Mouse (Mus musculus) neutrophil, adult 83 days (primary cell): ENCODE measurements around the gene Txnip. TPM values are rescaled to one million over a fixed set of nuclear protein-coding genes. Genes with fewer than 3 reads are reported as not detected.

Experiments
- total RNA-seq, 2 experiments: library from RNA; stranded (reverse); gene quantifications; one replicate each; pipeline ENCODE4 v1.2.4; 2023

Gene Txnip
- 100 to 1,000 TPM; 373 to 405 TPM for total RNA-seq

GRCm38 (mm10) chr3:96557694-96558093, at the start of gene Txnip:
Gene Txnip, plus strand, starts transcription at chr3:96557957.

DNA sequence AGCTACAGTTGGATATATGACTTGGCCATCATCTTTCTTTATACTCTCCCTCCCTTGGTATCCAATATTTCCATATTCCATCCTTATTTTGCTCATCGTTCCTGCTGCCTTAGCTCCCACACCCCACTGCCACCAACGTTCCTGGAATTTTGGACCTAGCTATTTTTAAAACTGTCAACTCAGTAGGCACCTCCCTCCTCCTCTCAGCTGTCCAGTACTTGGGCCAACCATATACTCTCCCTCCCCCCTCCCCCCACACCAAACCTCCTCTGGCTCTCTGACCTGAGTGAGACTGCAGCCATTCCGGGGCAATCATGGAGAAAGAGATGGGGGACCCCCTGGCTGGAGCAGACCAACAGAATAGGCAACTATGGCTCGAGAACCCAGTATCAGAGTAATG, 32.8 kb upstream of the Txnip start, which contains the start of gene Hfe2:
TSS of gene Hfe2 (plus strand) at position 259 of the 400 bp plus-strand sequence.

DNA sequence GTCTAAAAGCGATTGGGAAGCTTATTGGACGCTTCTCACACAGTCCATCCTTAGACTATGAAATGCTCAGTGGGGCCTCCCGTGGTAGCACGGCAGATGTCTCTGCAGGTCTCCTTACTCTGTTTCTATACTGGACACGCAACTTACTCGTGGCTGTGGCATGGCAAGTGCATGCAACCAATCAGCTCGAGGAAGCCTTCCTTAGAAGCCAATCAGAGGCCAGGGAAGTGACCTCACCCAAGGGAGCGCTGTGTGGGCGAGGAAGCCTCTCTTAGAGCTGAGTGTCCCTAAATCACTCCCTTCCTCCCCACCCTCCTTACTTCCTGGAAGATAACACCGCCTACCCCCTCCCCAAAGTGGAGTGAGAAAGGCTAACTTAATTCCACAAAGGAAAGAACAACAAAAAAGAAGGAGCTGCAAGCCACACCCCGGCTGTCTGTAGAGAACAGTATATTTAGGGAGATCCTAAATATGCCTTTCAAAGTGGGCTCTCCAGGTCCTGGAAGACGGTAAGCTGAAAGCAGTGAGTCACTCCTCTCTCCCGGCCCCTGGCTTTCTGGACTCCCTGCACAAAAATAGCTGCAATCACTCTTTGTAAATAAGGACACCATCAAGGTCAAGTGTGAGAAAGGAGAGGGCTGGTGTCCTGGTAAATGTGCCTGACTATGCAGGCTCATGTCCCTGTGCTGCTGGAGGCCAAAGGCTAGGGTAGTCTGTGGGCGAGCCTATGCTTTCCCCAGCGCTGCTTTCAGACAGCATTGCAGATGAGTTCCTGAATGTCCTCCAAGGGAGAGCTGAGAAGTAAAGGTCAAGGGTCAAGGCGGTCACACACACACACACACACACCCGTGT, 19.2 kb downstream of the Txnip start, which contains the start of gene Gm16253:
TSS of gene Gm16253 (plus strand) at position 295 of the 852 bp plus-strand sequence.

GRCm38 (mm10) chr3:96593790-96594560, 36.2 kb downstream of the Txnip start, which contains the start of gene Polr3gl:
Gene Polr3gl, minus strand, starts transcription at chr3:96594181.

DNA sequence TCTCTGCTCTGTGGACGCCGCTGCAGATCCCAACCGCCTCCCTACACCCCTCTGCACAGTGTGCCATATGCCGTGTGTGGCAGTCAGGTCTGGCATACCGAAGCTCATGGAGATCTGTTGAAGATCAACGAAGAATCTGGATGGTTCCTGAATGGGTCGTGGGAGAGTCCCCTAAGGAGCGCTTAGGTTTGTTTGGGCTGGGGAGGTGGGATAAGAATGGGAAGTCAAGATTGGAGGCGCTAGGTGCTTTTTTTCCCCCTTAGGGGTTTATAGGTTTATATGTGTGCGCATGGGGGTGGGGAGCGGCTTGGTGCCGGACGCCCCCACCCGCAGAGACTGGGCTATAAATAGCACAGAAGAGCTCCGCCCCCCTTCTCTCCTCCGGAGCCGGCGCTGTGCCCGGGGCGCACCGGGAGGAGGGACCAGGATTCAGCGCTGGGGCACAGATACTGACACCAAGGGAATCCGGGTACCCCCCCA, 38.5 kb downstream of the Txnip start, which contains the start of gene Ankrd34a:
TSS of gene Ankrd34a (plus strand) at position 409 of the 480 bp plus-strand sequence.

DNA sequence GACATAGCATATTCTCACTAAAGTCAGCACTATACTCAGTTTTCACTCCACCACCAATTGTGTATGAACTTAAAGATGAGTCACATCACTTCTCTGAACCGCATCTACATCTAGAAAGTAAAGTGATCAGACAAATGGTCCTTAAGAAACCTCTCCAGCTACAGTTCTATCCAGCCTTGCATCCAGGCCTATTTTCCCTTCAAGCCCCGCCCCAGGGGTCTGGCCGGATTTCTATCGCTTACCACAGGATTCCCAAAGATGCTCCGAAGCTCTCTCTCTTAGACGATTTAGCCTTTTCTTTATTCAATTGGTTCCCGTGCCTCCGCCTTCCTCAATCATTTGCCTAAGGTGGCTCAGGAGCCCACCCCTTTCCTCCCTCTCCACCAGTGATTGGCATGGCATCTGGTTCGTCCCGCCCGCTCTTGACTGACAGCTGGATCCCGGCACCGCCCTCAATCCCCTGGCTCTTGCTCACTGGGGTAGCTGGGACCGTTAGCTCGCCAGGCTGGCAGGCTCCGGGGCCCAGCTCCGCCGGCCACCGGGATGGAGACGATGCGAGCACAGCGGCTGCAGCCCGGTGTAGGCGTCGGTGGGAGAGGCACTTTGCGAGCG, 43.0 kb downstream of the Txnip start, which contains the start of gene Lix1l:
TSS of gene Lix1l (plus strand) at position 511 of the 612 bp plus-strand sequence.

Other genes with a start within 250 kb of the Txnip start
- not detected for gene BC107364, start 105.7 kb upstream of the Txnip start, total RNA-seq
- not detected for gene Hfe2, start 32.8 kb upstream of the Txnip start, total RNA-seq
- gene Gm16253, start 19.0 kb downstream of the Txnip start, total RNA-seq = not detected
- gene Polr3gl, start 36.2 kb downstream of the Txnip start, total RNA-seq = 10 to 100 TPM; 14.2 to 18.0 TPM
- gene Ankrd34a, start 38.7 kb downstream of the Txnip start, total RNA-seq = not detected
- under 1 TPM; 0.68 to 0.73 TPM for gene Lix1l, start 43.2 kb downstream of the Txnip start, total RNA-seq
- 10 to 100 TPM; 49.4 to 49.5 TPM for gene Rbm8a, start 72.0 kb downstream of the Txnip start, total RNA-seq
- gene Pex11b, start 77.4 kb downstream of the Txnip start, total RNA-seq = 10 to 100 TPM; 12.7 to 14.2 TPM
- not detected for gene Gm42957, start 77.5 kb downstream of the Txnip start, total RNA-seq
- 1 to 10 TPM in 1 of 2 experiments, under 1 TPM in 1; 0.79 to 1.4 TPM for gene Itga10, start 87.6 kb downstream of the Txnip start, total RNA-seq
- not detected for gene Ankrd35, start 112.2 kb downstream of the Txnip start, total RNA-seq
- 10 to 100 TPM; 38.3 to 43.9 TPM for gene Pias3, start 138.4 kb downstream of the Txnip start, total RNA-seq
- gene Nudt17, start 150.6 kb downstream of the Txnip start, total RNA-seq = 1 to 10 TPM; 1.1 TPM
- gene Polr3c, start 169.7 kb downstream of the Txnip start, total RNA-seq = 10 to 100 TPM; 38.8 to 41.8 TPM
- 10 to 100 TPM; 62.1 to 65.0 TPM for gene Rnf115, start 169.7 kb downstream of the Txnip start, total RNA-seq